Mouse (Mus musculus) heart, adult 2 months (tissue): ENCODE data around the gene Hexim1. TPM values are rescaled to one million over a fixed set of nuclear protein-coding genes. Genes with fewer than 3 reads are reported as not detected.

Experiments
- DNase-seq, 2 experiments: peaks; one replicate each; pipeline ENCODE4 v3.0.0; 2021
- H3K27ac ChIP-seq: fragments of 200-600 bp; 2 replicates; pipeline ENCODE4 v1.8.1; 2022
- H3K27me3 ChIP-seq: fragments of 200-500 bp; 2 replicates; pipeline ENCODE4 v1.6.1; 2012; ENCODE audit warnings: mild to moderate bottlenecking, low read length, inconsistent platforms, mixed read lengths; ENCODE audit not compliant: control insufficient read depth, insufficient read depth
- H3K36me3 ChIP-seq: fragments of 200-500 bp; 2 replicates; pipeline ENCODE4 v1.6.1; 2012; ENCODE audit warnings: low read length, inconsistent platforms; ENCODE audit not compliant: control insufficient read depth, insufficient read depth
- H3K4me1 ChIP-seq: fragments of 200-500 bp; 2 replicates; pipeline ENCODE4 v1.6.1; 2011; ENCODE audit warnings: low read length; ENCODE audit not compliant: control insufficient read depth, insufficient read depth
- H3K4me3 ChIP-seq: fragments of 200-600 bp; 2 replicates; pipeline ENCODE4 v1.8.1; 2022
- H3K79me2 ChIP-seq: fragments of 200-500 bp; replicated peaks from 2 replicates; pipeline ENCODE4 v1.6.1; 2012; ENCODE audit warnings: mild to moderate bottlenecking, inconsistent platforms, low read length, moderate library complexity, mixed read lengths; ENCODE audit not compliant: control insufficient read depth, insufficient read depth
- H3K9ac ChIP-seq: fragments of 200-500 bp; 2 replicates; pipeline ENCODE4 v1.6.1; 2012; ENCODE audit warnings: low read depth, mild to moderate bottlenecking, control low read depth, inconsistent platforms, low read length, mixed read lengths
- CTCF ChIP-seq: fragments of 200-600 bp; IDR thresholded peaks from 2 replicates; pipeline ENCODE4 v1.8.1; 2022; ENCODE audit warnings: antibody characterized with exemption, mild to moderate bottlenecking, moderate library complexity
- EP300 ChIP-seq: fragments of 200-500 bp; IDR thresholded peaks from 2 replicates; pipeline ENCODE4 v1.6.1; 2011; ENCODE audit warnings: low read depth, low read length, control low read depth; ENCODE audit not compliant: insufficient read depth
- POLR2A ChIP-seq: fragments of 200-500 bp; IDR thresholded peaks from 2 replicates; pipeline ENCODE4 v1.6.1; 2011; ENCODE audit warnings: mild to moderate bottlenecking, low read depth, low read length, control low read depth; ENCODE audit not compliant: insufficient read depth
- WGBS: fragments of 180-500 bp; shearing (Covaris S2); methylation state at CpG from one replicate; pipeline ENCODE4 v1.1.7; 2018; 5-methylcytosine and 5-hydroxymethylcytosine counted together
- intact Hi-C: fragments of 180-260 bp; cut with DNase I; formaldehyde crosslinking; loops from one replicate; pipeline ENCODE4 v1.15.1; 2025
- polyA plus RNA-seq: library from polyadenylated mRNA; depleted of rRNA; stranded (reverse); fragments of >200 nt; gene quantifications from 2 replicates; pipeline ENCODE4 v1.2.3, GENCODE M21; 2012
- total RNA-seq, 2 experiments: library from RNA; stranded (reverse); gene quantifications; 2 replicates each; pipeline ENCODE4 v1.2.3; 2021

The Hexim1 gene
- total and polyA plus RNA-seq, 3 experiments = 7.8 to 19.3 (median 18.2) TPM

DNA sequence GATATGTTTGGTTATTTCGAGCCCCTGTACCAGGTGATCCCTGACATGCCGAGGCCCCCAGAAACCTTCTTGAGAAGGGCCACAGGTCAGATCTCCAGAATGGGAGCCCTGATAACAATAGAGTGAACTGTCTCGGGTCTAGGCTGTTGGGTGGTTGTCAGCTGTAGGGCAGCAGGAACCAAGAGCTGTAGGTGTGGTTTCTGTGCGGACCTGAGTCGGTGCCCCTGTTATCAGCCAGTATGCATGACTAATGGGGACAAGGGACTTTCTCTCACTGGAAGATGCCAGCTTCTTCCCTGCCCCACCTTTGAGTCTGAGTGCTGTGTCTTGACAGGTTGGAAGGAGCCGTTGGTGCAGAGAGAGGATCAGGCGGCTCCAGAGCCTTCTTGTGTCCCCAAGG lies 11.6 kb upstream of the Hexim1 start:
- Histone ChIP-seq H3K27me3 (no peaks in the 10 kb centered on the region), H3K4me1 (peaks cover 7% of the 10 kb centered on the region), H3K27ac (no peak overlapping the region), H3K36me3 (no peaks in the 10 kb centered on the region), H3K79me2 (no peaks in the 10 kb centered on the region), H3K4me3 (no peak overlapping the region), H3K9ac (no peak overlapping the region)
- WGBS = 81% methylated on average over 7 of the region's 7 CpGs
- DNase-seq = peak in 1 of 2 experiments; percentile 16
- intact Hi-C loops = no loop called here
- no peak for TF ChIP-seq EP300
- TF ChIP-seq CTCF = no peak
- no peak for TF ChIP-seq POLR2A

DNA sequence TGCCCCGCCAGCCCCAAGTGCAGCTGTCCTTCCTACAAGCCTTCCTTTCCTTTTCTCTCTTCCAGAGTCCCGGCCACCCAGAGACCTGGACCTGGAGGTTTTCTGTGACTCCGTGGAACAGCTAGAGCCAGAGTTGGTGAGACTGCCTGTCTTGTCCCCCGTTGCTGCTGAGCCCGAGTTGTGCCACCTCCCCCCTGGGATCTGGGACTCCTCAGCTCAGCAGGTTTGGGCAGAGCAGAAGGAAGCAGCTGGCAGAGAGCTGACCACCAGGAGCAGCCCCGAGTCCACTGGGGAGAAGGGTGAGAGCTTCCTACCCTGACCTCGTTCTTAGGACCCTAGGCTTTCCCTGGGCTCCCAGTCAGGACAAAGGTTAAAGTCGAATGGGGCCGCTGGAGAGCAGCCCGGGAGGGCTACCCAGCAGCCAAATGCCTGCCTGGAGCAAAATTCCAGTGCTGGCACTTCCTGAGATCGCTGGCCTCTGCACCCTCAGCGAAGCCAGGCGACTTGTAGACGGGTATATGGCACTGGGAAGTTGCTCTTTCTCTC lies 10.8 kb upstream of the Hexim1 start:
- Histone ChIP-seq H3K79me2 (no peaks in the 10 kb centered on the region), H3K4me1 (peaks cover 7% of the 10 kb centered on the region), H3K9ac (no peak overlapping the region), H3K27ac (no peak overlapping the region), H3K27me3 (no peaks in the 10 kb centered on the region), H3K4me3 (no peak overlapping the region), H3K36me3 (no peaks in the 10 kb centered on the region)
- peak in 1 of 2 experiments; percentile 26 for DNase-seq
- 58% methylated on average over 14 of the region's 14 CpGs for WGBS
- intact Hi-C loops = no loop called here
- TF ChIP-seq POLR2A (no peak), EP300 (no peak), CTCF (no peak)

- intact Hi-C loops = no loop called here
- Histone ChIP-seq H3K27ac (no peak overlapping the region), H3K4me3 (no peak overlapping the region), H3K36me3 (no peaks in the 10 kb centered on the region), H3K27me3 (no peaks in the 10 kb centered on the region), H3K79me2 (no peaks in the 10 kb centered on the region), H3K4me1 (peaks cover 5% of the 10 kb centered on the region), H3K9ac (no peak overlapping the region)
- no peak for TF ChIP-seq EP300
- TF ChIP-seq CTCF = no peak
- no peak for TF ChIP-seq POLR2A
- DNase-seq = no peak
- 85% methylated on average over 6 of the region's 6 CpGs for whole genome bisulfite sequencing
Measured at GRCm38 (mm10) chr11:103105810-103106209, 10.2 kb upstream of the Hexim1 start.

GRCm38 (mm10) chr11:103106386-103106785 lies 9.6 kb upstream of the Hexim1 start:
- DNase-seq = no peak
- H3K27ac ChIP-seq = no peak overlapping the region
- TF ChIP-seq CTCF (no peak), EP300 (no peak), POLR2A (no peak)
- no peak overlapping the region for H3K9ac ChIP-seq
- intact Hi-C loops = no loop called here
- H3K4me3 ChIP-seq = no peak overlapping the region
- 84% methylated on average over 4 of the region's 4 CpGs for WGBS
- peaks cover 4% of the 10 kb centered on the region for H3K4me1 ChIP-seq
- H3K36me3 ChIP-seq = no peaks in the 10 kb centered on the region
- no peaks in the 10 kb centered on the region for H3K79me2 ChIP-seq
- H3K27me3 ChIP-seq = no peaks in the 10 kb centered on the region

GRCm38 (mm10) chr11:103111301-103111700 lies 4.7 kb upstream of the Hexim1 start:
- Histone ChIP-seq H3K27me3 (no peaks in the 10 kb centered on the region), H3K4me3 (peak overlapping the region; percentile 49), H3K9ac (no peak overlapping the region), H3K36me3 (no peaks in the 10 kb centered on the region), H3K27ac (peak overlapping the region; percentile 81), H3K4me1 (peaks cover 5% of the 10 kb centered on the region), H3K79me2 (no peaks in the 10 kb centered on the region)
- 39% methylated on average over 10 of the region's 10 CpGs for WGBS
- DNase-seq = peak in 1 of 2 experiments; percentile 39
- TF ChIP-seq POLR2A (no peak), EP300 (no peak), CTCF (no peak)
- intact Hi-C loops = no loop called here

DNA sequence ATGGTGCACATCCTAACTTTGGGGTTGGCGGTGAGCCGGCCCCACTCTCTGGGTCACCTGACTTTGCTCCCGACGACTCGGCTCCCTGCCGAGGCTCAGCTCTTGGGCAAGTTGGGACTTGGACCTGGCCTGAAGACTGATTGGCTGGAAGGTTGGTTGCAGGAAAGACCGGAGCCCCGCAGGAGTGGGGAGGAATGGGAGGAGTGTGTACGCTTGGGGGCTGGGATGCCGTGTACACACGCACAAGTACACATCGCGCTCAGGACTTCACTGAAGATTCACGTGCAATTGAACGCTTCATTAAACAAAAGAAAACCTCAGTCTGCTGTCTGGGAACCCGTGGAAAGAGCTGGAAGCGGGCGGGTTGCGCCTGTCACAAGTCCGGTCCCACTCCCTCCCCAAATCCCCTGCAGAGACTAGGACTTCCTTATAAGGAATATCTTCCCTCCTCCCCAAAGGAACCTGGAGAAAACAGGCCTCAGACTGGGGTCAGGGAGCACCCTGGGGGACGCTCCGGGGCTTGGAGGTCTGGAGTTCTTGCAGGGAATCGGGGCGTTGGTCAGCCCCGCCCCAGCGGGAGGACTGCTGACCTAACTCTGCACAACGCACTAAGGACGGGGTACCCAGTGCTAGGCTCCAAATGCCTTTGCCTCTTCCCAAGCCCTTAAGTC lies 4.0 kb upstream of the Hexim1 start:
- no peaks in the 10 kb centered on the region for H3K79me2 ChIP-seq
- WGBS = under 1% methylated on average over 28 of the region's 28 CpGs
- no peaks in the 10 kb centered on the region for H3K27me3 ChIP-seq

More for the DNA sequence above, 4.0 kb upstream of the Hexim1 start:
- DNase-seq = peak; percentile 82 to 89
- H3K27ac ChIP-seq = peak overlapping the region; percentile 81
- peaks cover 5% of the 10 kb centered on the region for H3K4me1 ChIP-seq
- H3K9ac ChIP-seq = peak overlapping the region; percentile 70
- intact Hi-C loops = no loop called here
- H3K36me3 ChIP-seq = no peaks in the 10 kb centered on the region
- H3K4me3 ChIP-seq = peak overlapping the region; percentile 49
- no peak for TF ChIP-seq CTCF
- peak; percentile 16 for TF ChIP-seq POLR2A
- TF ChIP-seq EP300 = no peak
